Mouse (Mus musculus): ENCODE measurements around the gene Ercc6l. TPM values are rescaled to one million over a fixed set of nuclear protein-coding genes. Genes with fewer than 3 reads are reported as not detected.

Ercc6l gene
- polyA plus RNA-seq, 1 experiment from 2014 or later: 16.8 TPM

DNA sequence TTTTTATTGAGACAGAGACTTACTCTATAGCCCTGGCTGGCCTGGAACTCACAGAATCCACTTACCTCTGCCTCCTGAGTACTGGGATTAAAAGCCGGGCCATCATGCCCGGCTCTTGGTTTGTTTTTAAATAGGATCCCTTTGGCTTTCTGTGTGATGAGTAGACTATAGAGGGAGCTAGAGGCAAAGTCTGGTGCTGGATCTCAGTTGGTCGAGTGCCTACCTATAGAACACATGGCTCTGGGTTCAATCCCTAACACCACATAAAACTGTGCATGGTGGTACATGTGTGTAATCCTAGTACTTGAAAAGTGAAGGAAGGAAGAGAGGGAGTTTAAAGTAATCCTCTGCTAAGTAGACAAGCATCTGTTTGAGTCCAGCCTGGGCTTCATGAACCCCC, 13.2 kb upstream of the Ercc6l start:
- no peak overlapping the region for H3K27ac ChIP-seq (ENCODE audit: low read length)
- H3K4me2 ChIP-seq (ENCODE audit: low read depth, low read length): no peak overlapping the region
- WGBS: 50% methylated on average over 3 of the region's 3 CpGs
- no peak for ATAC-seq (ENCODE audit: low read depth)
- H3K9ac ChIP-seq (ENCODE audit: low read length): no peak overlapping the region
- no peaks in the 10 kb centered on the region for H3K4me1 ChIP-seq (replicated peaks; ENCODE audit: control insufficient read depth, insufficient read depth, low read length)
- H3K27me3 ChIP-seq (ENCODE audit: control insufficient read depth, insufficient read depth, low read depth, low read length): no peaks in the 10 kb centered on the region
- H3K4me3 ChIP-seq (ENCODE audit: low read length): no peak overlapping the region
- no peaks in the 10 kb centered on the region for H3K9me3 ChIP-seq (ENCODE audit: control insufficient read depth, low read length)
- H3K36me3 ChIP-seq (ENCODE audit: control insufficient read depth, insufficient read depth, low read length): no peaks in the 10 kb centered on the region

GRCm38 (mm10) chrX:102169724-102170123, 12.8 kb upstream of the Ercc6l start:
- Histone ChIP-seq H3K4me1 (replicated peaks; ENCODE audit: control insufficient read depth, insufficient read depth, low read length) (no peaks in the 10 kb centered on the region), H3K4me3 (ENCODE audit: low read length) (no peak overlapping the region), H3K36me3 (ENCODE audit: control insufficient read depth, insufficient read depth, low read length) (no peaks in the 10 kb centered on the region), H3K4me2 (ENCODE audit: low read depth, low read length) (no peak overlapping the region), H3K27me3 (ENCODE audit: control insufficient read depth, insufficient read depth, low read depth, low read length) (no peaks in the 10 kb centered on the region), H3K9ac (ENCODE audit: low read length) (no peak overlapping the region), H3K27ac (ENCODE audit: low read length) (no peak overlapping the region), H3K9me3 (ENCODE audit: control insufficient read depth, low read length) (no peaks in the 10 kb centered on the region)
- 80% methylated on average over 1 of the region's 1 CpGs for WGBS
- no peak for ATAC-seq (ENCODE audit: low read depth)

- peak; percentile 15; the same call in 1 of the 2 replicates for ATAC-seq (ENCODE audit: low read depth)
- 31% methylated on average over 6 of the region's 6 CpGs for WGBS
- H3K9ac ChIP-seq (ENCODE audit: low read length): 0 out of 2 replicates have a peak overlapping the region, but pooled peaks have one; percentile 8
- H3K36me3 ChIP-seq (ENCODE audit: control insufficient read depth, insufficient read depth, low read length): no peaks in the 10 kb centered on the region
- no peak overlapping the region for H3K4me2 ChIP-seq (ENCODE audit: low read depth, low read length)
- no peaks in the 10 kb centered on the region for H3K27me3 ChIP-seq (ENCODE audit: control insufficient read depth, insufficient read depth, low read depth, low read length)
- no peaks in the 10 kb centered on the region for H3K9me3 ChIP-seq (ENCODE audit: control insufficient read depth, low read length)
- 0 out of 2 replicates have a peak overlapping the region, but pooled peaks have one; percentile 17 for H3K27ac ChIP-seq (ENCODE audit: low read length)
- H3K4me3 ChIP-seq (ENCODE audit: low read length): no peak overlapping the region
- no peaks in the 10 kb centered on the region for H3K4me1 ChIP-seq (replicated peaks; ENCODE audit: control insufficient read depth, insufficient read depth, low read length)
These were observed 10.1 kb upstream of the Ercc6l start for GRCm38 (mm10) chrX:102166986-102167385.

DNA sequence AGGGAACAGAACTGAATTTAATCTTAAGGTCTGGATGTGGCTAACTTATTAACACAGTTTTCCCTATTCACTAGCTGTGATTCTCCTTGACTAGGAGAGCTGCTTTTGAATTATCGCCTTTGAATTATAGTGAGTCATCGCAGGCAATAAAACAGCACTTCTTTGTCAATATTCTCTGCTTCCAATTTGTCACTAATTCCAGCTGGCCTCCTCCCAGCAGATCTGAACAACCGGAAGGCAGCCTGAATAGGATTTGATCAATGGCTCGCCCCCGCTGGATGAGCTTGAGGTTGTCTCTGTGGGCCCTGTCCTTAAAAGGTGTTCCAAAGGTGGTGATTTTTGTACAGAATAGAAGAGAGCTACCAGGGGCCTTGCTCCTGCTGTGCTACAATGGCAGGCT, 9.6 kb upstream of the Ercc6l start:
- Histone ChIP-seq H3K9ac (ENCODE audit: low read length) (no peak overlapping the region), H3K27ac (ENCODE audit: low read length) (peak overlapping the region; percentile 17; the same call in 1 of the 2 replicates), H3K36me3 (ENCODE audit: control insufficient read depth, insufficient read depth, low read length) (no peaks in the 10 kb centered on the region), H3K27me3 (ENCODE audit: control insufficient read depth, insufficient read depth, low read depth, low read length) (no peaks in the 10 kb centered on the region), H3K4me1 (replicated peaks; ENCODE audit: control insufficient read depth, insufficient read depth, low read length) (no peaks in the 10 kb centered on the region), H3K4me2 (ENCODE audit: low read depth, low read length) (no peak overlapping the region), H3K9me3 (ENCODE audit: control insufficient read depth, low read length) (no peaks in the 10 kb centered on the region), H3K4me3 (ENCODE audit: low read length) (no peak overlapping the region)
- ATAC-seq (ENCODE audit: low read depth): no peak
- WGBS: 57% methylated on average over 5 of the region's 5 CpGs

GRCm38 (mm10) chrX:102163529-102163928, 6.6 kb upstream of the Ercc6l start:
- Histone ChIP-seq H3K4me2 (ENCODE audit: low read depth, low read length) (no peak overlapping the region), H3K4me3 (ENCODE audit: low read length) (no peak overlapping the region), H3K27ac (ENCODE audit: low read length) (no peak overlapping the region), H3K4me1 (replicated peaks; ENCODE audit: control insufficient read depth, insufficient read depth, low read length) (no peaks in the 10 kb centered on the region), H3K9me3 (ENCODE audit: control insufficient read depth, low read length) (no peaks in the 10 kb centered on the region), H3K9ac (ENCODE audit: low read length) (no peak overlapping the region), H3K27me3 (ENCODE audit: control insufficient read depth, insufficient read depth, low read depth, low read length) (no peaks in the 10 kb centered on the region), H3K36me3 (ENCODE audit: control insufficient read depth, insufficient read depth, low read length) (no peaks in the 10 kb centered on the region)
- 68% methylated on average over 4 of the region's 4 CpGs for WGBS
- ATAC-seq (ENCODE audit: low read depth): peak; percentile 49

GRCm38 (mm10) chrX:102163096-102163495, 6.2 kb upstream of the Ercc6l start:
- no peaks in the 10 kb centered on the region for H3K27me3 ChIP-seq (ENCODE audit: control insufficient read depth, insufficient read depth, low read depth, low read length)
- WGBS: 25% methylated on average over 2 of the region's 2 CpGs
- H3K36me3 ChIP-seq (ENCODE audit: control insufficient read depth, insufficient read depth, low read length): no peaks in the 10 kb centered on the region
- no peak overlapping the region for H3K9ac ChIP-seq (ENCODE audit: low read length)
- ATAC-seq (ENCODE audit: low read depth): no peak; the same call in 1 of the 2 replicates
- no peak overlapping the region for H3K4me3 ChIP-seq (ENCODE audit: low read length)
- no peak overlapping the region for H3K4me2 ChIP-seq (ENCODE audit: low read depth, low read length)
- no peak overlapping the region for H3K27ac ChIP-seq (ENCODE audit: low read length)
- H3K9me3 ChIP-seq (ENCODE audit: control insufficient read depth, low read length): no peaks in the 10 kb centered on the region
- no peaks in the 10 kb centered on the region for H3K4me1 ChIP-seq (replicated peaks; ENCODE audit: control insufficient read depth, insufficient read depth, low read length)

DNA sequence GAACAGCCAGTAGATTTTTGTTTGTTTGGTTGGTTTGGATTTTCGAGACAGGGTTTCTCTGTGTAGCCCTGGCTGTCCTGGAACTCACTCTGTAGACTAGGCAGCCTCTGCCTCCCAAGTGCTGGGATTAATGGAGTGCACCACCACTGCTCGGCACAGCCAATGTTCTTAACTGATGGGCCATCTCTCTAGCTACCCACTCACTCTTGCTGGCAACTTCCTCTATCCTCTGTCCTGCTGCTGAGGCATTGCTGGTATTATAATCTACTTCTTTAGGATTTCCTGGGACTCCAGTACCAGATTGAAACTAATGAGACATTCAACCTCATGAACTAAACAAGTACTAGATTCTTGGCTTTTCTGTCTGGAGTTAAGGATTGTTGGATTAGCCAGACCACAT, 3.6 kb upstream of the Ercc6l start:
- no peak for ATAC-seq (ENCODE audit: low read depth)
- Histone ChIP-seq H3K4me2 (ENCODE audit: low read depth, low read length) (no peak overlapping the region), H3K4me3 (ENCODE audit: low read length) (no peak overlapping the region), H3K9me3 (ENCODE audit: control insufficient read depth, low read length) (no peaks in the 10 kb centered on the region), H3K27me3 (ENCODE audit: control insufficient read depth, insufficient read depth, low read depth, low read length) (no peaks in the 10 kb centered on the region), H3K36me3 (ENCODE audit: control insufficient read depth, insufficient read depth, low read length) (no peaks in the 10 kb centered on the region), H3K4me1 (replicated peaks; ENCODE audit: control insufficient read depth, insufficient read depth, low read length) (no peaks in the 10 kb centered on the region), H3K9ac (ENCODE audit: low read length) (no peak overlapping the region), H3K27ac (ENCODE audit: low read length) (no peak overlapping the region)
- 58% methylated on average over 2 of the region's 2 CpGs for WGBS

- Histone ChIP-seq H3K4me3 (ENCODE audit: low read length) (no peak overlapping the region), H3K4me2 (ENCODE audit: low read depth, low read length) (no peak overlapping the region), H3K27ac (ENCODE audit: low read length) (no peak overlapping the region), H3K27me3 (ENCODE audit: control insufficient read depth, insufficient read depth, low read depth, low read length) (no peaks in the 10 kb centered on the region), H3K9ac (ENCODE audit: low read length) (no peak overlapping the region), H3K4me1 (replicated peaks; ENCODE audit: control insufficient read depth, insufficient read depth, low read length) (no peaks in the 10 kb centered on the region), H3K36me3 (ENCODE audit: control insufficient read depth, insufficient read depth, low read length) (no peaks in the 10 kb centered on the region), H3K9me3 (ENCODE audit: control insufficient read depth, low read length) (no peaks in the 10 kb centered on the region)
- 58% methylated on average over 2 of the region's 2 CpGs for WGBS
- ATAC-seq (ENCODE audit: low read depth): no peak
These were observed 2.9 kb upstream of the Ercc6l start for GRCm38 (mm10) chrX:102159778-102160177.

GRCm38 (mm10) chrX:102157423-102157791, 516 bp upstream of the Ercc6l start:
- H3K9ac ChIP-seq (ENCODE audit: low read length): peak overlapping the region; percentile 52; the same call in 1 of the 2 replicates
- 40% methylated on average over 5 of the region's 5 CpGs for WGBS
- H3K4me3 ChIP-seq (ENCODE audit: low read length): peak overlapping the region; percentile 41
- H3K27ac ChIP-seq (ENCODE audit: low read length): peak overlapping the region; percentile 56
- H3K27me3 ChIP-seq (ENCODE audit: control insufficient read depth, insufficient read depth, low read depth, low read length): no peaks in the 10 kb centered on the region
- peak overlapping the region; percentile 39 for H3K4me2 ChIP-seq (ENCODE audit: low read depth, low read length)
- no peaks in the 10 kb centered on the region for H3K4me1 ChIP-seq (replicated peaks; ENCODE audit: control insufficient read depth, insufficient read depth, low read length)
- no peaks in the 10 kb centered on the region for H3K9me3 ChIP-seq (ENCODE audit: control insufficient read depth, low read length)
- no peak for ATAC-seq (ENCODE audit: low read depth)
- no peaks in the 10 kb centered on the region for H3K36me3 ChIP-seq (ENCODE audit: control insufficient read depth, insufficient read depth, low read length)

- 33% methylated on average over 1 of the region's 1 CpGs for WGBS
- Histone ChIP-seq H3K4me2 (ENCODE audit: low read depth, low read length) (no peak overlapping the region), H3K36me3 (ENCODE audit: control insufficient read depth, insufficient read depth, low read length) (peaks cover 10% of the 10 kb centered on the region), H3K9me3 (ENCODE audit: control insufficient read depth, low read length) (no peaks in the 10 kb centered on the region), H3K9ac (ENCODE audit: low read length) (no peak overlapping the region), H3K4me3 (ENCODE audit: low read length) (no peak overlapping the region), H3K27ac (ENCODE audit: low read length) (no peak overlapping the region), H3K27me3 (ENCODE audit: control insufficient read depth, insufficient read depth, low read depth, low read length) (no peaks in the 10 kb centered on the region), H3K4me1 (replicated peaks; ENCODE audit: control insufficient read depth, insufficient read depth, low read length) (no peaks in the 10 kb centered on the region)
- peak; percentile 83 for ATAC-seq (ENCODE audit: low read depth)
These were observed 15.7 kb downstream of the Ercc6l start for GRCm38 (mm10) chrX:102141157-102141556.

All from lung, embryonic 16.5 days (tissue).